Mouse (Mus musculus): ENCODE results near the gene Card19. TPM values are rescaled to one million over a fixed set of nuclear protein-coding genes. Genes with fewer than 3 reads are reported as not detected.
A peak's percentile ranks its signal among the peaks of the same experiment; 100 is the strongest.

Card19 gene
- polyA plus RNA-seq, 1 experiment from 2014 or later = 77.0 TPM

- Histone ChIP-seq H3K9ac (ENCODE audit: low read depth, low read length) (no peak overlapping the region), H3K9me3 (replicated peaks; ENCODE audit: low read length) (no peaks in the 10 kb centered on the region), H3K36me3 (ENCODE audit: insufficient read depth, low read length) (no peaks in the 10 kb centered on the region), H3K4me1 (replicated peaks; ENCODE audit: insufficient read depth, low read length) (no peaks in the 10 kb centered on the region), H3K27me3 (ENCODE audit: insufficient read depth, low read length) (no peaks in the 10 kb centered on the region), H3K4me3 (replicated peaks; ENCODE audit: low read depth, low read length) (no peak overlapping the region), H3K4me2 (ENCODE audit: low read length) (no peak overlapping the region), H3K27ac (no peak overlapping the region)
- ATAC-seq (replicated peaks; ENCODE audit: low FRiP score, low read depth) (no peak), DNase-seq (ENCODE audit: low spot score) (no peak)
- WGBS = 81% methylated on average over 10 of the region's 10 CpGs
- no peak for TF ChIP-seq CTCF (IDR thresholded peaks at IDR 0.05; ENCODE audit: low read depth)
Observed at GRCm38 (mm10) chr13:49175509-49175908, 40.3 kb downstream of the Card19 start.

GRCm38 (mm10) chr13:49172971-49173596, 42.8 kb downstream of the Card19 start:
- H3K27me3 ChIP-seq (ENCODE audit: insufficient read depth, low read length) = no peaks in the 10 kb centered on the region
- H3K4me2 ChIP-seq (ENCODE audit: low read length) = no peak overlapping the region
- H3K27ac ChIP-seq = no peak overlapping the region
- no peak overlapping the region for H3K9ac ChIP-seq (ENCODE audit: low read depth, low read length)
- H3K9me3 ChIP-seq (replicated peaks; ENCODE audit: low read length) = no peaks in the 10 kb centered on the region
- H3K4me3 ChIP-seq (replicated peaks; ENCODE audit: low read depth, low read length) = no peak overlapping the region
- ATAC-seq (replicated peaks; ENCODE audit: low FRiP score, low read depth) = peak; percentile 74
- H3K36me3 ChIP-seq (ENCODE audit: insufficient read depth, low read length) = no peaks in the 10 kb centered on the region
- DNase-seq (ENCODE audit: low spot score) = peak; percentile 91
- TF ChIP-seq CTCF (IDR thresholded peaks at IDR 0.05; ENCODE audit: low read depth) = peak; percentile 97
- no peaks in the 10 kb centered on the region for H3K4me1 ChIP-seq (replicated peaks; ENCODE audit: insufficient read depth, low read length)
- WGBS = 4% methylated on average over 12 of the region's 12 CpGs

GRCm38 (mm10) chr13:49172335-49172734, 43.5 kb downstream of the Card19 start:
- WGBS = 84% methylated on average over 7 of the region's 7 CpGs

GRCm38 (mm10) chr13:49171729-49172128, 44.1 kb downstream of the Card19 start:
- no peaks in the 10 kb centered on the region for H3K9me3 ChIP-seq (replicated peaks; ENCODE audit: low read length)
- DNase-seq (ENCODE audit: low spot score) (no peak), ATAC-seq (replicated peaks; ENCODE audit: low FRiP score, low read depth) (no peak)
- no peak for TF ChIP-seq CTCF (IDR thresholded peaks at IDR 0.05; ENCODE audit: low read depth)
- no peak overlapping the region for H3K4me2 ChIP-seq (ENCODE audit: low read length)
- H3K4me3 ChIP-seq (replicated peaks; ENCODE audit: low read depth, low read length) = no peak overlapping the region
- no peak overlapping the region for H3K27ac ChIP-seq
- H3K36me3 ChIP-seq (ENCODE audit: insufficient read depth, low read length) = no peaks in the 10 kb centered on the region
- H3K27me3 ChIP-seq (ENCODE audit: insufficient read depth, low read length) = no peaks in the 10 kb centered on the region
- no peak overlapping the region for H3K9ac ChIP-seq (ENCODE audit: low read depth, low read length)
- H3K4me1 ChIP-seq (replicated peaks; ENCODE audit: insufficient read depth, low read length) = no peaks in the 10 kb centered on the region
- WGBS = 43% methylated on average over 1 of the region's 1 CpGs

More at GRCm38 (mm10) chr13:49172335-49172734, 43.5 kb downstream of the Card19 start:
- TF ChIP-seq CTCF (IDR thresholded peaks at IDR 0.05; ENCODE audit: low read depth) = no peak
- no peaks in the 10 kb centered on the region for H3K9me3 ChIP-seq (replicated peaks; ENCODE audit: low read length)
- H3K27ac ChIP-seq = no peak overlapping the region
- no peaks in the 10 kb centered on the region for H3K36me3 ChIP-seq (ENCODE audit: insufficient read depth, low read length)
- no peak overlapping the region for H3K4me2 ChIP-seq (ENCODE audit: low read length)
- no peaks in the 10 kb centered on the region for H3K27me3 ChIP-seq (ENCODE audit: insufficient read depth, low read length)
- H3K4me1 ChIP-seq (replicated peaks; ENCODE audit: insufficient read depth, low read length) = no peaks in the 10 kb centered on the region
- H3K9ac ChIP-seq (ENCODE audit: low read depth, low read length) = no peak overlapping the region
- peak; percentile 1; the same call in 1 of the 2 replicates for ATAC-seq (replicated peaks; ENCODE audit: low FRiP score, low read depth)
- H3K4me3 ChIP-seq (replicated peaks; ENCODE audit: low read depth, low read length) = no peak overlapping the region
- no peak for DNase-seq (ENCODE audit: low spot score)

GRCm38 (mm10) chr13:49170623-49171022, 45.2 kb downstream of the Card19 start:
- DNase-seq (ENCODE audit: low spot score) (no peak), ATAC-seq (replicated peaks; ENCODE audit: low FRiP score, low read depth) (no peak)
- Histone ChIP-seq H3K27me3 (ENCODE audit: insufficient read depth, low read length) (no peaks in the 10 kb centered on the region), H3K27ac (no peak overlapping the region), H3K4me2 (ENCODE audit: low read length) (no peak overlapping the region), H3K9ac (ENCODE audit: low read depth, low read length) (no peak overlapping the region), H3K36me3 (ENCODE audit: insufficient read depth, low read length) (no peaks in the 10 kb centered on the region), H3K4me1 (replicated peaks; ENCODE audit: insufficient read depth, low read length) (no peaks in the 10 kb centered on the region), H3K4me3 (replicated peaks; ENCODE audit: low read depth, low read length) (no peak overlapping the region), H3K9me3 (replicated peaks; ENCODE audit: low read length) (no peaks in the 10 kb centered on the region)
- WGBS = 82% methylated on average over 11 of the region's 11 CpGs
- no peak for TF ChIP-seq CTCF (IDR thresholded peaks at IDR 0.05; ENCODE audit: low read depth)

- H3K36me3 ChIP-seq (ENCODE audit: insufficient read depth, low read length) = no peaks in the 10 kb centered on the region
- ATAC-seq (replicated peaks; ENCODE audit: low FRiP score, low read depth) (peak; percentile 71), DNase-seq (ENCODE audit: low spot score) (peak; percentile 89)
- H3K4me1 ChIP-seq (replicated peaks; ENCODE audit: insufficient read depth, low read length) = no peaks in the 10 kb centered on the region
- H3K9ac ChIP-seq (ENCODE audit: low read depth, low read length) = no peak overlapping the region
- peak; percentile 96 for TF ChIP-seq CTCF (IDR thresholded peaks at IDR 0.05; ENCODE audit: low read depth)
- no peaks in the 10 kb centered on the region for H3K27me3 ChIP-seq (ENCODE audit: insufficient read depth, low read length)
- no peak overlapping the region for H3K4me3 ChIP-seq (replicated peaks; ENCODE audit: low read depth, low read length)
- no peaks in the 10 kb centered on the region for H3K9me3 ChIP-seq (replicated peaks; ENCODE audit: low read length)
- H3K4me2 ChIP-seq (ENCODE audit: low read length) = no peak overlapping the region
- 17% methylated on average over 17 of the region's 17 CpGs for WGBS
- no peak overlapping the region for H3K27ac ChIP-seq
Observed at GRCm38 (mm10) chr13:49169448-49170207, 46.2 kb downstream of the Card19 start.
